ENCODE assay signal across 8 mouse cellular contexts in genomic region chr12:110991361-110992127, GRCm38 (mm10). TPM values are rescaled to one million over a fixed set of nuclear protein-coding genes. Genes with fewer than 3 reads are reported as not detected.
DNase-seq lines count a peak whose midpoint lies in the region; ATAC-seq and TF ChIP-seq lines count a peak whose summit lies in the region.

No protein-coding gene starts in this region.

- H3K79me2 ChIP-seq in C2C12 (ENCODE audit: control insufficient read depth, insufficient read depth): no peaks in the 10 kb centered on the region
- no peaks in the 10 kb centered on the region for H3K79me2 ChIP-seq in heart, adult 2 months (replicated peaks; ENCODE audit: control insufficient read depth, insufficient read depth, low read length)

- no peaks in the 10 kb centered on the region for H3K36me3 ChIP-seq in C2C12 (ENCODE audit: control insufficient read depth, insufficient read depth)
- no peaks in the 10 kb centered on the region for H3K36me3 ChIP-seq in heart, adult 2 months (ENCODE audit: control insufficient read depth, insufficient read depth, low read length)
- no peaks in the 10 kb centered on the region for H3K36me3 ChIP-seq in liver, embryonic 16.5 days (ENCODE audit: control insufficient read depth, insufficient read depth)
- no peaks in the 10 kb centered on the region for H3K36me3 ChIP-seq in neural tube, embryonic 11.5 days (ENCODE audit: control insufficient read depth, insufficient read depth, low read length)

- no peaks in the 10 kb centered on the region for H3K9me3 ChIP-seq in liver, embryonic 16.5 days (replicated peaks; ENCODE audit: control insufficient read depth, low read length)
- no peaks in the 10 kb centered on the region for H3K9me3 ChIP-seq in neural tube, embryonic 11.5 days (ENCODE audit: control insufficient read depth, low read length)

- peak overlapping the region; percentile 47 for H3K9ac ChIP-seq in heart, adult 2 months (ENCODE audit: low read depth, low read length)
- H3K9ac ChIP-seq in liver, embryonic 16.5 days (ENCODE audit: low read depth, low read length): peak overlapping the region; percentile 66
- H3K9ac ChIP-seq in neural tube, embryonic 11.5 days (ENCODE audit: low read length): peak overlapping the region; percentile 68

- ATAC-seq in liver, embryonic 16.5 days (ENCODE audit: low read depth): peak; percentile 88
- ATAC-seq in neural tube, embryonic 11.5 days (ENCODE audit: insufficient read depth, low FRiP score, low TSS enrichment): peak; percentile 93

- no peak; the same call in 1 of the 2 replicates for TF ChIP-seq POLR2A in heart, adult 2 months (IDR thresholded peaks at IDR 0.05; ENCODE audit: insufficient read depth, low read depth, low read length)

- no peaks in the 10 kb centered on the region for H3K79me3 ChIP-seq in C2C12 (ENCODE audit: low read depth)

- H3K4me1 ChIP-seq in heart, adult 2 months (ENCODE audit: control insufficient read depth, insufficient read depth, low read length): peaks cover 1% of the 10 kb centered on the region; the same call in 1 of the 2 replicates
- peaks cover 18% of the 10 kb centered on the region for H3K4me1 ChIP-seq in liver, embryonic 16.5 days (ENCODE audit: control insufficient read depth, low read depth, low read length)
- no peaks in the 10 kb centered on the region for H3K4me1 ChIP-seq in neural tube, embryonic 11.5 days (ENCODE audit: control insufficient read depth, insufficient read depth, low read length)

- no peak for TF ChIP-seq EP300 in heart, adult 2 months (IDR thresholded peaks at IDR 0.05; ENCODE audit: insufficient read depth, low read depth, low read length)

- no peaks in the 10 kb centered on the region for H3K27me3 ChIP-seq in C2C12 (ENCODE audit: control insufficient read depth, insufficient read depth, insufficient read length)
- H3K27me3 ChIP-seq in heart, adult 2 months (ENCODE audit: control insufficient read depth, insufficient read depth, low read length): no peaks in the 10 kb centered on the region
- H3K27me3 ChIP-seq in liver, embryonic 16.5 days (ENCODE audit: control insufficient read depth, insufficient read depth, low read depth, low read length): no peaks in the 10 kb centered on the region
- no peaks in the 10 kb centered on the region for H3K27me3 ChIP-seq in neural tube, embryonic 11.5 days (ENCODE audit: control insufficient read depth, insufficient read depth, low read length)

- peak overlapping the region; percentile 63 for H3ac ChIP-seq in C2C12 (ENCODE audit: control insufficient read depth, insufficient read length, low read depth)

- H3K27ac ChIP-seq in heart, adult 2 months: peak overlapping the region; percentile 70
- H3K27ac ChIP-seq in liver, embryonic 16.5 days (ENCODE audit: low read length): peak overlapping the region; percentile 80
- peak overlapping the region; percentile 49; the same call in 1 of the 2 replicates for H3K27ac ChIP-seq in neural tube, embryonic 11.5 days (ENCODE audit: low read depth, low read length)

- peak overlapping the region; percentile 84 for H3K4me2 ChIP-seq in liver, embryonic 16.5 days (ENCODE audit: low read depth, low read length)
- peak overlapping the region; percentile 49 for H3K4me2 ChIP-seq in neural tube, embryonic 11.5 days (ENCODE audit: low read depth)

- TF ChIP-seq CTCF in C2C12 (IDR thresholded peaks at IDR 0.05; ENCODE audit: control insufficient read depth, insufficient read depth, insufficient read length): peak; percentile 90
- peak; percentile 57 for TF ChIP-seq CTCF in heart, adult 2 months (IDR thresholded peaks at IDR 0.05)

- 10% methylated on average over 23 of the region's 23 CpGs for WGBS in heart, adult 2 months
- WGBS in liver, embryonic 16.5 days (ENCODE audit: insufficient replicate concordance): 1% methylated on average over 23 of the region's 23 CpGs
- WGBS in neural tube, embryonic 11.5 days: 4% methylated on average over 23 of the region's 23 CpGs

- DNase-seq in adrenal gland, adult 8-10 months: peak; percentile 67
- peak; percentile 66 for DNase-seq in embryo, embryonic 11.5 days (ENCODE audit: low read depth, low spot score)
- DNase-seq in heart, adult 2 months: peak; percentile 76 to 77
- DNase-seq in kidney, adult 18-20 months: peak; percentile 81
- peak; percentile 87 for DNase-seq in neural tube, embryonic 11.5 days (ENCODE audit: low spot score)
- peak; percentile 78 to 87 for DNase-seq in thymus, adult 18-20 months

- H3K4me3 ChIP-seq in C2C12 (ENCODE audit: insufficient read depth, poor library complexity, severe bottlenecking): peak overlapping the region; percentile 30
- H3K4me3 ChIP-seq in heart, adult 2 months: peak overlapping the region; percentile 61
- peak overlapping the region; percentile 70 for H3K4me3 ChIP-seq in liver, embryonic 16.5 days (ENCODE audit: low read depth, low read length)
- peak overlapping the region; percentile 46 for H3K4me3 ChIP-seq in neural tube, embryonic 11.5 days (ENCODE audit: low read depth, low read length)

- intact Hi-C loops in heart, adult 2 months (cut with DNase I): loop anchor here (1.0 to 5.0 kb wide), 2 partner anchors 46 to 55 kb away; partner anchors contain the start of gene Rcor1

TF ChIP-seq in C2C12, 6 proteins besides CTCF, POLR2A, EP300 and RAD21:
- TF ChIP-seq CEBPB (IDR thresholded peaks at IDR 0.05; ENCODE audit: low read depth) (no peak), USF1 (IDR thresholded peaks at IDR 0.05; ENCODE audit: low read depth) (no peak), MYOD1 (IDR thresholded peaks at IDR 0.05; ENCODE audit: control insufficient read depth, insufficient read length, low read depth) (peak; percentile 65), MAX (IDR thresholded peaks at IDR 0.05) (peak; percentile 16)
TF ChIP-seq in C2C12: peak in this region for 2.

RNA-seq across cellular contexts. Expression of gene Ankrd9, which starts 12.7 kb away (rescaled TPM):
- 11.7 TPM for polyA plus RNA-seq in C2C12 (2012; fragmentation: generic; extraction: Trizol)
- 10 to 100 TPM; 11.1 to 46.5 (median 17.7) TPM for total RNA-seq in adrenal gland, adult 8-10 months (2022)
- 10 to 100 TPM; 59.3 to 84.2 TPM for total RNA-seq in heart, adult 2 months (2021)
- 80.5 and 93.2 TPM in 2 replicates for polyA plus RNA-seq in heart, adult 2 months (2012; rRNA removed)
- polyA plus RNA-seq in liver, embryonic 16.5 days (2015; fragmentation: Nextera tagmentation; extraction: Ambion mirVana): 54.7 and 55.9 TPM in 2 replicates
- polyA plus RNA-seq in neural tube, embryonic 11.5 days (2014; fragmentation: Nextera tagmentation; extraction: Ambion mirVana): 9.6 and 12.1 TPM in 2 replicates

RNA-seq across cellular contexts. Expression of gene Rcor1, which starts 47.6 kb away (rescaled TPM):
- 7.7 TPM for polyA plus RNA-seq in C2C12 (2012; fragmentation: generic; extraction: Trizol)
- total RNA-seq in adrenal gland, adult 8-10 months (2022): 10 to 100 TPM; 46.1 to 60.4 (median 50.8) TPM
- 10 to 100 TPM; 13.9 to 14.8 TPM for total RNA-seq in heart, adult 2 months (2021)
- 5.9 and 9.9 TPM in 2 replicates for polyA plus RNA-seq in heart, adult 2 months (2012; rRNA removed)
- polyA plus RNA-seq in liver, embryonic 16.5 days (2015; fragmentation: Nextera tagmentation; extraction: Ambion mirVana): 4.1 and 4.4 TPM in 2 replicates
- 15.3 and 16.1 TPM in 2 replicates for polyA plus RNA-seq in neural tube, embryonic 11.5 days (2014; fragmentation: Nextera tagmentation; extraction: Ambion mirVana)

Comparison
In these comparisons a context has a peak if more than half of its experiments do, and no peak if none do; other contexts are left out.
1. Peak in every context shown above with its lines: DNase-seq, ATAC-seq, H3K4me3 ChIP-seq and H3K27ac ChIP-seq.